Mouse (Mus musculus) spleen, adult 2 months (tissue): ENCODE measurements around the gene Fam163a.

ENCODE experiments used
- CTCF ChIP-seq: fragments of 200-500 bp; IDR thresholded peaks from 2 replicates; pipeline ENCODE4 v1.5.1; 2011; ENCODE audit warnings: mild to moderate bottlenecking, inconsistent platforms; ENCODE audit not compliant: insufficient read depth, insufficient read length, insufficient replicate concordance; ENCODE audit errors: extremely low read depth
- POLR2A ChIP-seq: fragments of 200-500 bp; IDR thresholded peaks from 2 replicates; pipeline ENCODE4 v1.6.1; 2011; ENCODE audit warnings: low read depth, low read length, inconsistent platforms

DNA sequence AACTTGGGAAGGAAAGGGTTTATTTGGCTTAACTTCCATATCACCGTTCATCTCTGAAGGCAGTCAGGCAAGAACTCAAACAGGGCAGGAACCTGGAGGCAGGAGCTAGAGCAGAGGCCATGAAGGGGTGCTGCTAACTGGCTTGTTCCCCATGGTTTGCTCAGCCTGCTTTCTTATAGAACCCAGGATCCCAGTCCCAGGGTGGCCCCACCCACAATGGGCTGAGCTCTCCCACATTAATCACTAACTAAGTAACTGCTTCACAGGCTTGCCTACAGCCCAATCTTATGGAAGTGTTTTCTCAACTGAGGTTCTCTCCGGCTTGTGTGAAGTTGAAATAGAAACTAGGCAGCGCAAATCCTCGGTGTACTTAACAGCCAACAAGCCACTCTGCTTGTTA lies 23.9 kb upstream of the Fam163a start:
- no peak for TF ChIP-seq CTCF
- no peak for TF ChIP-seq POLR2A
